Mouse (Mus musculus) intestine, embryonic 15.5 days (tissue): Measurements from ENCODE around the gene Cdk14. TPM values are rescaled to one million over a fixed set of nuclear protein-coding genes. Genes with fewer than 3 reads are reported as not detected.

ENCODE experiments used
- ATAC-seq: fragments of 200-750 bp; cut with Nextera tagmentation; 2 replicates; pipeline ENCODE4 v1.8.0; 2017; ENCODE audit warnings: moderate TSS enrichment, moderate library complexity
- H3K27ac ChIP-seq: fragments of 300-500 bp; sonication (generic); 2 replicates; pipeline ENCODE4 v1.5.1; 2015; ENCODE audit warnings: mild to moderate bottlenecking, inconsistent platforms
- H3K27me3 ChIP-seq: fragments of 300-500 bp; sonication (generic); replicated peaks from 2 replicates; pipeline ENCODE4 v1.6.1; 2015; ENCODE audit warnings: inconsistent platforms
- H3K36me3 ChIP-seq: fragments of 300-500 bp; sonication (generic); 2 replicates; pipeline ENCODE4 v1.6.1; 2015; ENCODE audit warnings: inconsistent platforms
- H3K4me1 ChIP-seq: fragments of 300-500 bp; sonication (generic); replicated peaks from 2 replicates; pipeline ENCODE4 v1.6.1; 2015; ENCODE audit warnings: inconsistent platforms
- H3K4me2 ChIP-seq: fragments of 300-500 bp; sonication (generic); replicated peaks from 2 replicates; pipeline ENCODE4 v1.6.1; 2015; ENCODE audit warnings: mild to moderate bottlenecking, inconsistent platforms
- H3K4me3 ChIP-seq: fragments of 300-500 bp; sonication (generic); replicated peaks from 2 replicates; pipeline ENCODE4 v1.5.1; 2015; ENCODE audit warnings: inconsistent platforms
- H3K9ac ChIP-seq: fragments of 300-500 bp; sonication (generic); 2 replicates; pipeline ENCODE4 v1.6.1; 2015; ENCODE audit warnings: inconsistent platforms
- H3K9me3 ChIP-seq: fragments of 300-500 bp; sonication (generic); 2 replicates; pipeline ENCODE4 v1.6.1; 2016; ENCODE audit warnings: inconsistent platforms
- WGBS: fragments of 180-500 bp; shearing (Covaris S2); methylation state at CpG from one replicate; pipeline ENCODE4 v1.1.7; 2015; 5-methylcytosine and 5-hydroxymethylcytosine counted together
- polyA plus RNA-seq: library from polyadenylated mRNA; unstranded; fragments of >200 nt; fragmentation: Nextera tagmentation; extraction: Ambion mirVana; gene quantifications from 2 replicates; pipeline ENCODE4 v1.2.1, GENCODE M21; 2015

Gene Cdk14
- polyA plus RNA-seq, 1 experiment from 2014 or later, result 16.6 TPM

DNA sequence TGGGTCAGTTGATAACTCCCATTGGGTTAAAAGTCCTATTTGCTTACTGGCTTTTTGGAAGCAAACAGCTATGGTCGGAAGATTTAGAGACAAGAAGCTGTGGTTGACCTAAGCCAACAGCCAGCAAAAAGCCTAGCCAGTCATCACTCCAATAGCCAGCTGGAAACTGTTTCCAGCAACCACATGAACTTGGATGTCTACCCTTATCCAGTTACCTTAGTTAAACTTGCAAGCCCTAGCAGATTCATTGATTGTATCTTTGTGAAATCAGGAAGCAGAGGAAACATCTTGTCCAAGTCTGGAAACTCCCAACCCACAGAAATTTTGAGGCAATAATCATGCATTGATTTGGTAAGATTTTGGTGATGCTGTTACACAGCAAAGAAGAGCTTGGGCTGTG is 458.5 kb downstream of the Cdk14 start:
- no peaks in the 10 kb centered on the region; the same call in 1 of the 2 replicates for H3K4me1 ChIP-seq
- no peaks in the 10 kb centered on the region for H3K27me3 ChIP-seq
- no peaks in the 10 kb centered on the region for H3K36me3 ChIP-seq
- H3K9me3 ChIP-seq, result no peaks in the 10 kb centered on the region
- H3K27ac ChIP-seq, result no peak overlapping the region
- H3K9ac ChIP-seq, result no peak overlapping the region
- no peak for ATAC-seq
- no peak overlapping the region for H3K4me3 ChIP-seq
- H3K4me2 ChIP-seq, result no peak overlapping the region
- 97% methylated on average over 1 of the region's 1 CpGs for WGBS

DNA sequence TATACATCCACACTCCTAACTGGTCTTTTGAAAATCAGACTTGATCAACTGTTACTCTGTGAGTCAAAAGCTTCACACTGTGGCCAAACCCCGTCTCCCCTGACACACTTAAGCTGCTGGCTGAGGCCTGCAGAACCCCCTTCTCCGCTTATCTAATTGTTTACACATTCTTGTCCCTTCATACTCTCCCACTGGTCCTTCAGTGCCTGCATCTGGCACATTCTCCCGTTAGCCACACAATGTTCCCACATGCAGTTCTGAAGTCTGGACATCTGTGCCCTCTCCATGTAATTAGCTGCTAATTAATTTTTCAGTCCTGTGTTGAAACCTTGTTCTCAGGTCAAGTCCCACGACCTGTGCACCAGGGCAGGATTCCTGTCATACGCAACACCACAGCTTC is 460.7 kb downstream of the Cdk14 start:
- Histone ChIP-seq H3K9me3 (no peaks in the 10 kb centered on the region), H3K27me3 (no peaks in the 10 kb centered on the region), H3K4me1 (no peaks in the 10 kb centered on the region; the same call in 1 of the 2 replicates), H3K27ac (no peak overlapping the region), H3K4me2 (no peak overlapping the region), H3K36me3 (no peaks in the 10 kb centered on the region), H3K4me3 (no peak overlapping the region), H3K9ac (no peak overlapping the region)
- ATAC-seq, result peak; percentile 46; the same call in 1 of the 2 replicates
- WGBS, result 21% methylated on average over 5 of the region's 5 CpGs

DNA sequence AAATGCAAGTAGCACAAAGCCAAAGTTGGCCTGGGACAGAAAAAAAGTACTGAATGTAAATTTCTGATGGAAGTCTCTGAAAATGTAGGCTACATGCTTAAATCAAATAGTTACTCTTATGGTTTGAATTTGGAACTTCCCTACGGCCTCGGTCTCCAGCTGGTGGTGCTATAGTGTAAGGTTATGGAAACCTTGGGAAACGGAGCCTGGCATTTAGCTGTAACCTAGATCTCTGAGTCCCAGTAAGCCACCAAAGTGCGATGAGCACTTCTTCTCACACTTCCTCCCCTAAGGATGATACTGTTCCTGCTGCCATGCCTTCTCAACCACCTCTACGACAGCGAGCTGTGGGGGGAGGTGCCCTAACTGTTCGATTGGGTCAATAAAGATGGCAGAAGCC is 464.1 kb downstream of the Cdk14 start:
- Histone ChIP-seq H3K4me1 (no peaks in the 10 kb centered on the region; the same call in 1 of the 2 replicates), H3K27ac (no peak overlapping the region)
- WGBS, result 71% methylated on average over 7 of the region's 7 CpGs

DNA sequence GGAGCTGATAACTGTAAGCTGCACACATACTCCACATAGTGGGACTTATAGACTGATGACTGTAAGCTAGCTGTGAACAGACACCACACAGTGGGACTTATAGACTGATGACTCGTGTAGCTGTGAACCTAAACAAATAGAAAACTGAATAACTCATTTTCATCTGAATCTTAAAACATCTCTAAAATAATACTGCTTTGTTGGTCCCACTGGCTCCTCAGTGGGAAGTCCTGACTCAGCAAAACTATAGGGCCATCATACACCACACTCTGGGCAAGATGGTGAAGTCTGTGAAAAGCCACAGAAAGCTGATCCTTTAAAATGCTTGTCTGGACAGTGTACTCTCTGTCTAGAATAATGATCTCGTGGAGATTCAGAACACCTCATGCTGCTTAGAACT is 464.7 kb downstream of the Cdk14 start:
- Histone ChIP-seq H3K9ac (no peak overlapping the region), H3K27me3 (no peaks in the 10 kb centered on the region), H3K4me3 (no peak overlapping the region), H3K36me3 (no peaks in the 10 kb centered on the region), H3K4me2 (no peak overlapping the region), H3K9me3 (no peaks in the 10 kb centered on the region), H3K4me1 (no peaks in the 10 kb centered on the region; the same call in 1 of the 2 replicates), H3K27ac (no peak overlapping the region)
- 72% methylated on average over 2 of the region's 2 CpGs for WGBS
- ATAC-seq, result no peak

More for the DNA sequence above, 464.1 kb downstream of the Cdk14 start:
- no peaks in the 10 kb centered on the region for H3K27me3 ChIP-seq
- no peaks in the 10 kb centered on the region for H3K36me3 ChIP-seq
- H3K4me2 ChIP-seq, result no peak overlapping the region
- H3K9ac ChIP-seq, result no peak overlapping the region
- H3K9me3 ChIP-seq, result no peaks in the 10 kb centered on the region
- ATAC-seq, result no peak
- H3K4me3 ChIP-seq, result no peak overlapping the region

DNA sequence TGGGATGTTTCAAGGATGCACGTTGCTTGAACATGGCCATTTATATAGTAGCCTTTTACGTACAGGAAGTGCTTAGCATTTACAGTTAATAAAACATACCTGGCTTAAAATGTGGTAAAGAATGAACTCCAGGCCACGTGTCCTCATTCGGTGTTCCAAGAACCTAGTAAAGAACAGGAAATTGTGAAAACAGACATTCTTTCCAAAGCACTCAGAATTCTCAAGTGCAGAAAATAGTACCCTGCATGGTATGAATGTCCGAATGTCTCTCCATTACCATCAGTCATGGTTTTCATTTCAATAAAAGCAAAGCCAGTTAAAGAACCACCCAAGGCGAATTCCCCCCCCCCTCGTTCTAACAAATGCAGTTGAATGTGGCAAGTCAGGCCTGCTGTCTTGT is 470.7 kb downstream of the Cdk14 start:
- H3K9ac ChIP-seq, result no peak overlapping the region
- H3K4me3 ChIP-seq, result no peak overlapping the region
- no peaks in the 10 kb centered on the region for H3K4me1 ChIP-seq
- no peaks in the 10 kb centered on the region for H3K9me3 ChIP-seq
- H3K27me3 ChIP-seq, result no peaks in the 10 kb centered on the region
- H3K4me2 ChIP-seq, result no peak overlapping the region
- H3K27ac ChIP-seq, result no peak overlapping the region
- ATAC-seq, result no peak
- 52% methylated on average over 7 of the region's 7 CpGs for WGBS
- no peaks in the 10 kb centered on the region for H3K36me3 ChIP-seq

DNA sequence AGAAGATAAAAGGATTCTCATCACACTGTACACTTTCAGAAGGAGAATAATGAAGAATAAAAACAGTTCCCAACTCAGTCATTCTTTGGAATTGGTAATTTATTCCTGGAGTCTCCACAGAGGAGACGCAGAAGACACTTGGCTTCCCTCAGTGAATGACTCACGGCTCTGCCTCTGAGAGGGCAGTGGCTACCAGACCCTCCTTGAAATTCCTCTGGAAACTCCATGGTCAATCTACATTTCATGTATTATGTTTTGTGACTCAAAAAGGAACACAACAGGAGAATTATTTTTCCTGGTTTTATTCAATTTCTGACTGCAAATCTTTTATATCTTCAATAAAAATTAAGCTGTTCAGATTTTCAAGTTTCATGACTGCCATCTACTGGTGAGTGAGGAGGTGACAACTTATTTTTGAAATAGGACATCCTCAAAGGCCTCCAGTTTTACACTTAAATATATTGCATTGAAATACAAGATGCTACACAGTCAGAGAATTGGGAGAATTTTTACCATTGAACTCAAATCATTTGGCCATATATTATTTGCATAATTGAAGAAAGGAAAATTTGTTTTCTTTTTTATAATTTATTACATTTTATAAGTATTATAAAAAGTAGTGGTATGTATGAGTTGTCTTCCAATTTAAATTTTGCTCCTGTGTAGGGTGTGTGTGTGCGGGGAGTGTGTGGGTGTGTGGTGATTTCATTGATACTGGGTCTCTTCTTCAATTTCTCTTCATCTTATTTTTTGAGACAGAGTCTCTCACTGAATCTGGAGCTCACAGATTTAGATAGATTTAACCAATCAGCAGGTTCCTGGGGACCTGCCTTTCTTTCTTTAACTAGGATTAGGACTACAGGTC is 471.8 kb downstream of the Cdk14 start:
- Histone ChIP-seq H3K4me3 (no peak overlapping the region), H3K27me3 (no peaks in the 10 kb centered on the region), H3K4me2 (no peak overlapping the region), H3K4me1 (no peaks in the 10 kb centered on the region), H3K27ac (no peak overlapping the region), H3K9ac (no peak overlapping the region), H3K9me3 (no peaks in the 10 kb centered on the region), H3K36me3 (no peaks in the 10 kb centered on the region)
- no peak for ATAC-seq
- 53% methylated on average over 3 of the region's 3 CpGs for WGBS

DNA sequence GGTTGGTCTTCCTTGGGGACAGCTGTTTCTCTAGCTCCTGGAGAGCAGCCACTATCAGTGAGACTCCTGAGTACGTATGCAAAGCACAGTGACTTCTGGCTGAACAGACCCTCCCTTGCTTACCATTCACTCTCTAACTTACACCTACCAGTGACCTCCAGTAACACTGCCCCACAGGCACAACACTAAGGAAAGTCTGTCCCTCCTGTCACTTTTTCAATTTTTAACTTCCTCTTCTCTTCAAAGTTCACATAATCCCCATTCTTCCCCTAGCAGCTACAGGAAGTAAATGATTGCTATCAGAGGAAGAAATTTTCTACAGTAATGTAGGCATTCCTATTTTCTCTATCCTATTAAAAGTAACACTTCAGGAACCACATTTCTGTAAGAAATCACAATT is 485.0 kb downstream of the Cdk14 start:
- WGBS, result 100% methylated on average over 1 of the region's 1 CpGs
- H3K9ac ChIP-seq, result no peak overlapping the region
- H3K27me3 ChIP-seq, result no peaks in the 10 kb centered on the region
- H3K36me3 ChIP-seq, result no peaks in the 10 kb centered on the region
- no peaks in the 10 kb centered on the region for H3K9me3 ChIP-seq
- H3K27ac ChIP-seq, result no peak overlapping the region
- no peak overlapping the region for H3K4me2 ChIP-seq
- H3K4me1 ChIP-seq, result no peaks in the 10 kb centered on the region
- H3K4me3 ChIP-seq, result no peak overlapping the region
- no peak for ATAC-seq

DNA sequence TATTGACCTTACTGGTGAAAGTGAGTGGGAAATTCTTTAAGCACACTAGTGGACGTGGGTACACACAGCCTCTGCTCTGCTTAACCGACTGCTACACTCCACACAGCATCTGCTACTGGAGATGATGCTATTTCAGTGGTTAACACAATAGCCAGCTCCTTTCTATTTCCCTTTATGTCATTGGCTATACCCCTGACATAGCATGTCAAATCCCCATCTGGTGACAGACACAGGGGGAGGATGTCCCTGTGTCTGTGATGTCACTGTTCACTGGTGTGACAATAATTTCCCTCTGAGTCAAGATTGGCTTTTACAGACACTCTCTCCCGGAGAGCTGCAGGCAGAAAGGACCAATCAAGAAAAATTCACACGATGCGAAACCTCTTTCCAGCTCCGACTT is 485.6 kb downstream of the Cdk14 start:
- Histone ChIP-seq H3K9me3 (no peaks in the 10 kb centered on the region), H3K9ac (no peak overlapping the region), H3K4me3 (no peak overlapping the region), H3K36me3 (no peaks in the 10 kb centered on the region), H3K4me1 (no peaks in the 10 kb centered on the region), H3K4me2 (no peak overlapping the region), H3K27me3 (no peaks in the 10 kb centered on the region), H3K27ac (no peak overlapping the region)
- 85% methylated on average over 6 of the region's 6 CpGs for WGBS
- no peak for ATAC-seq

DNA sequence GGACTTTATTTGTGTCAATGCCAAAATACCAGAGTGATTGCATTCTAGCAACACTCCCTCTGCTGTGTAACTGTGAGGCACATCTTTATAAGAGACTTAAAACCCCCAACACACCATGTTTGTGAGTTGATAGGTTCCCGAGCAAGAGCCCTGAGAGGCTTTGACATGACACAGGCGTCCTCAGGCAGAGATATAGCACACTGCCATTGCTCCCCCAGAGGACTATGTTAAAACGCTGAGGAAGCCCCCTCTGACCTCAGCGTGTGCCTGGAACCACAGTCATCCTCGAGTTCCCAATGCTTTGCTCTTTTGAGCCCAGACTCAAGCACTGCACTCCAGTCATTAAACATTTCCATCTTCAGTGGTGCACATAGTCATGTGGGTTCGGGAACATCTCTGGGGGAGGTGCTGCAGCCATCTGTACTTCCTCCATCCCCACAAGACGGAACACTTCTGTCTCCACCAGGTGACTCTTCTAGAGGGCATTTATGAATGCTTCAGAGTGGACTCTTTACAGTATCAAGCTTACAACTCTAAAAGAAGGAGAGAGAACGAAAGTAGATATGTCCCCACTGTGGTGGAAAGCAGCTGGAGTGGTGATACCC is 488.5 kb downstream of the Cdk14 start:
- Histone ChIP-seq H3K9me3 (no peaks in the 10 kb centered on the region), H3K4me2 (no peak overlapping the region), H3K27ac (no peak overlapping the region), H3K9ac (no peak overlapping the region), H3K4me1 (no peaks in the 10 kb centered on the region), H3K4me3 (no peak overlapping the region), H3K36me3 (no peaks in the 10 kb centered on the region), H3K27me3 (no peaks in the 10 kb centered on the region)
- peak; percentile 20; the same call in 1 of the 2 replicates for ATAC-seq
- 49% methylated on average over 8 of the region's 8 CpGs for WGBS

DNA sequence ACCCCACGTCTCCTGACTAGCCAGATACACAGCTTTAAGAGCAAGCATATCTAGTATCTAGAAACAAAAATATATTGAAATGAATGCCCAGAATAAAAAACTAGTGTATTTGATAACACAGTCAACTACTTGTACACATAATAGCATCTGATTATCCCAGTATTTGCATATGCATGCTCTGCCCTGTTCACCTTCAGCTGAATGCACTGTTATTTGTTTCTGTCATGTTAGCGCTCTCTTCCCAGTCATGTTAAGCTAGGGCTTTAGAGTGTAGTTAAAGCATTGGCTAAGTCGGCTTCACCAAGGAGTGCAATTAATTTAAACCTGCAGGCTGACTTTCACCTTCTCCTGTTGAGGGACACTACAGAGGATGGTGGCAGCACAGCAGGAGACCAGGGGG is 490.5 kb downstream of the Cdk14 start:
- WGBS, result 82% methylated on average over 3 of the region's 3 CpGs
- Histone ChIP-seq H3K4me1 (no peaks in the 10 kb centered on the region), H3K4me2 (no peak overlapping the region), H3K9me3 (no peaks in the 10 kb centered on the region), H3K9ac (no peak overlapping the region), H3K27ac (no peak overlapping the region), H3K36me3 (no peaks in the 10 kb centered on the region), H3K4me3 (no peak overlapping the region), H3K27me3 (no peaks in the 10 kb centered on the region)
- no peak for ATAC-seq

DNA sequence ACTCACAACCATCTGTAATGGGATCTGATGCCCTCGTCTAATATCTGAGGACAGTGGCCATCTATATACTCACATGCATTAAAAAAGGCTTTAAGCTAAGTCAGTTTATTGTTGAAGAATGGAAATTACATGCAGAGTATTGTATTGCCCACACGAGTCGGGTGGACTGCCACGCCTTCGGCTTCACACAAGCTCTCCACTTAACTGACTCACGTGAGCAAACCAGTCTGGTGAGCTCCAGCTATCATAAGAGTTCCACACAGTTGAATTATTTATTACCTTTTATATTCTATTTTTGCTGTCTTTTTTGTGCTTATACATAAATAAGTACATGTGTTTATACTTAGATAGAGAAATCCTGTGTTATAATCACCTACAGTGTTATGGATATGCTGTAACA is 495.2 kb downstream of the Cdk14 start:
- Histone ChIP-seq H3K4me3 (no peak overlapping the region), H3K4me1 (no peaks in the 10 kb centered on the region), H3K27me3 (no peaks in the 10 kb centered on the region), H3K4me2 (no peak overlapping the region), H3K27ac (no peak overlapping the region), H3K36me3 (no peaks in the 10 kb centered on the region), H3K9ac (no peak overlapping the region), H3K9me3 (no peaks in the 10 kb centered on the region)
- 67% methylated on average over 6 of the region's 6 CpGs for WGBS
- no peak for ATAC-seq

DNA sequence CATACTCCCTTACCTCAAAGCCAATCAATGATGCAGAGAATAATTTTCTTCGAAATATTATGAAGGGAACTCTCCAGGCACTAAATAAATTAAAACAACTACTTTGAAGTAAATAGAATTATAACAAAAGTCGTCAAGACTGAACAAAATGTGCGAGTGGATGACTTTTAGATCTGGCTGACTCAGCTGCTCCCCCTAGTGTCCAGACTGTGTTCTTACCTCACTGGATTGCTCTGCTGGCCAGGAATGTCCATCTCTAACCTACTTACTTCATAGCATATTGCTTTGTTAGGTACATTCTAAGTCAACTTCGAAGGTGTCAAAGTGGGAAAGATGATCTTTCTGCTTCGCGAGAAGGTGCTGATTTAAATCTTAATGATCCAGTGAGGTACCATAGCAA is 501.7 kb downstream of the Cdk14 start:
- H3K4me1 ChIP-seq, result no peaks in the 10 kb centered on the region
- no peaks in the 10 kb centered on the region for H3K27me3 ChIP-seq
- H3K4me2 ChIP-seq, result no peak overlapping the region
- ATAC-seq, result no peak
- H3K27ac ChIP-seq, result no peak overlapping the region
- no peaks in the 10 kb centered on the region for H3K9me3 ChIP-seq
- no peaks in the 10 kb centered on the region for H3K36me3 ChIP-seq
- H3K9ac ChIP-seq, result no peak overlapping the region
- 13% methylated on average over 6 of the region's 6 CpGs for WGBS
- H3K4me3 ChIP-seq, result no peak overlapping the region

DNA sequence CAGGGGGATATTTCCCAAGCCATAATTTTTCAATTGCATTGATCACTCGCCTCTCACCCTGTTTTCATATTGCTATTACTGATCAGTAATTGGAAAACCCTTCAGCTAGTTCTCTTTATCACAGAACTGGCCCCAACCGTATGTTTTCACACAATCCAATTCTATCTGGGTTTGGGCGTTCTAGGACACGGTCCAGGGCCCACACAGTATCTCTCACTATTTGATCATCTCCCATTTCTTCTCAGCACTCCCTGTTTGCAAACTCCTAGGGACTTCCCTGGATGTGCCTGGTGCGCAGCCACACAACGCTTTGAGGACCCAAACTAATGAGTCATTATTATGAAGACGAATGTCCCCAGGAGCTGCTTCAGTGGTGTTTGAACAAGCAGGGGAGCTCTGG is 502.4 kb downstream of the Cdk14 start:
- Histone ChIP-seq H3K9me3 (no peaks in the 10 kb centered on the region), H3K9ac (no peak overlapping the region), H3K4me3 (no peak overlapping the region), H3K27ac (no peak overlapping the region), H3K36me3 (no peaks in the 10 kb centered on the region), H3K4me1 (no peaks in the 10 kb centered on the region), H3K4me2 (no peak overlapping the region), H3K27me3 (no peaks in the 10 kb centered on the region)
- no peak for ATAC-seq
- 83% methylated on average over 7 of the region's 7 CpGs for WGBS
